Mouse (Mus musculus): ENCODE data around the gene Ccdc92. TPM values are rescaled to one million over a fixed set of nuclear protein-coding genes. Genes with fewer than 3 reads are reported as not detected.

The Ccdc92 gene
- polyA plus RNA-seq, 1 experiment from 2014 or later: 6.1 TPM

GRCm38 (mm10) chr5:124817050-124817449, 45.2 kb downstream of the Ccdc92 start:
- no peaks in the 10 kb centered on the region for H3K27me3 ChIP-seq
- no peak overlapping the region for H3K4me2 ChIP-seq (replicated peaks)
- H3K9ac ChIP-seq: no peak overlapping the region
- WGBS: 82% methylated on average over 15 of the region's 15 CpGs
- H3K27ac ChIP-seq: no peak overlapping the region
- ATAC-seq (ENCODE audit: low FRiP score, low read depth): no peak
- no peak overlapping the region for H3K4me3 ChIP-seq
- H3K36me3 ChIP-seq: no peaks in the 10 kb centered on the region
- peaks cover 6% of the 10 kb centered on the region for H3K4me1 ChIP-seq
- peaks cover 5% of the 10 kb centered on the region; the same call in 1 of the 2 replicates for H3K9me3 ChIP-seq

DNA sequence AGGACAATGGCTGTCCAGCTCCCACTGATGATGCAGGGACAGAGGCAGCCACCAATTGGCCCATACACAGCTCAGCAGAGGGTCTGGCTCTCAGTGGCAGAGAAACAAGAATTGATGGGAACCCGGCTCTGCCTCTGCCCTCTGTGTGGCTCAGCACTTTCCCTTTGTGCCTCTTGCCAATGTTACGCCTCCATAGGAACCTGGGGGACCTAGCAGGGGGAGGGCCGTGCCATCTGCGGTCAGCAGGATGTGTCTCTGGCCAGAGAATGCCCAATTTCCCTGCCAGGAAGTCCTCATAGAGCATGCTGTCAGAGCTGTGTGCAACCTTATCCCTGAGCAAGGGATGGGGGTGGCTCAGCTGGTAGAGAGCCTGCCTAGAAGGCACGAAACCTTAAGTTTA, 47.4 kb downstream of the Ccdc92 start:
- H3K4me2 ChIP-seq (replicated peaks): no peak overlapping the region
- H3K27me3 ChIP-seq: no peaks in the 10 kb centered on the region
- no peaks in the 10 kb centered on the region for H3K4me1 ChIP-seq
- H3K27ac ChIP-seq: no peak overlapping the region
- H3K9me3 ChIP-seq: peaks cover 5% of the 10 kb centered on the region
- WGBS: 69% methylated on average over 5 of the region's 5 CpGs
- no peak for ATAC-seq (ENCODE audit: low FRiP score, low read depth)
- no peak overlapping the region for H3K9ac ChIP-seq
- no peak overlapping the region for H3K4me3 ChIP-seq
- H3K36me3 ChIP-seq: no peaks in the 10 kb centered on the region

- ATAC-seq (ENCODE audit: low FRiP score, low read depth): no peak
- WGBS: 82% methylated on average over 12 of the region's 12 CpGs
- H3K27me3 ChIP-seq: no peaks in the 10 kb centered on the region
These were observed 49.8 kb downstream of the Ccdc92 start for GRCm38 (mm10) chr5:124812466-124812865.

DNA sequence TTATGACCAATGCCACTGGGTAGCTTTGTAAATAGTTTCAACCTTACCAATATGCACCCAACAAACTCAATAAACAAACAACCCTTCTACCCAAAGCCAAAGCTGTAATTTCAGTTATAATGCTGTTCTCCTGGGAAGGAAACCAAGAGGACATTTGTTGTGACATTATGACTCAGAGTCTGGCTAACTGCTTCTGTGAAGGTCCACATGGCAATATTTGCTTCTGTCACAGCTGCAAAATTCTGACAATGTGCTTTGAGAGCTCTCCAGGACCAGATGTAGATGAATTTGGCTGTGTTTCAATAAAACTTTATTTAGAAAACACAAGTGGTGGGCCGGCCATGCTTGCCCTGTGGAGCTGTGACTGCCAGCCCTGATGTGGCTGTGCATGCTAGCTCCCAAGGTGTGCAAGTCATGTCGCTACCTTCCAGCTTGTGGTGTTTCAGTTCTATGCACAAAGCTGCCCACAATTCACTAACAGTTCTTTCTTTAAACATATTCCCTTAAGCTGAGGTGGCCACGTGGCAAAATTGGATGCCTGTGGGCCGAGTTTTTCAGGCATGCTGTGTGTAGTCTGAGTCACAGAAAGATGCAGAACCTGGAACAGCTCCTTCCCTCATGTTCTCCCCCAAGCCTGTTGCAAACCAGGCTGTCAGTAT, 52.4 kb downstream of the Ccdc92 start:
- no peaks in the 10 kb centered on the region for H3K36me3 ChIP-seq
- H3K9ac ChIP-seq: no peak overlapping the region
- no peak overlapping the region for H3K4me2 ChIP-seq (replicated peaks)
- 78% methylated on average over 4 of the region's 4 CpGs for WGBS
- H3K4me3 ChIP-seq: no peak overlapping the region
- ATAC-seq (ENCODE audit: low FRiP score, low read depth): no peak
- H3K27ac ChIP-seq: no peak overlapping the region
- H3K4me1 ChIP-seq: no peaks in the 10 kb centered on the region
- no peaks in the 10 kb centered on the region for H3K27me3 ChIP-seq
- peaks cover 4% of the 10 kb centered on the region; the same call in 1 of the 2 replicates for H3K9me3 ChIP-seq

More at GRCm38 (mm10) chr5:124812466-124812865, 49.8 kb downstream of the Ccdc92 start:
- Histone ChIP-seq H3K36me3 (no peaks in the 10 kb centered on the region), H3K4me2 (replicated peaks) (no peak overlapping the region), H3K4me3 (no peak overlapping the region), H3K9me3 (peaks cover 4% of the 10 kb centered on the region; the same call in 1 of the 2 replicates), H3K27ac (no peak overlapping the region), H3K9ac (no peak overlapping the region), H3K4me1 (no peaks in the 10 kb centered on the region)

GRCm38 (mm10) chr5:124792112-124792511, 70.1 kb downstream of the Ccdc92 start:
- ATAC-seq (ENCODE audit: low FRiP score, low read depth): no peak
- Histone ChIP-seq H3K9ac (no peak overlapping the region), H3K4me3 (no peak overlapping the region), H3K27ac (no peak overlapping the region), H3K36me3 (no peaks in the 10 kb centered on the region), H3K9me3 (peaks cover 3% of the 10 kb centered on the region; the same call in 1 of the 2 replicates), H3K4me1 (no peaks in the 10 kb centered on the region), H3K4me2 (replicated peaks) (no peak overlapping the region), H3K27me3 (no peaks in the 10 kb centered on the region)
- WGBS: 81% methylated on average over 7 of the region's 7 CpGs

DNA sequence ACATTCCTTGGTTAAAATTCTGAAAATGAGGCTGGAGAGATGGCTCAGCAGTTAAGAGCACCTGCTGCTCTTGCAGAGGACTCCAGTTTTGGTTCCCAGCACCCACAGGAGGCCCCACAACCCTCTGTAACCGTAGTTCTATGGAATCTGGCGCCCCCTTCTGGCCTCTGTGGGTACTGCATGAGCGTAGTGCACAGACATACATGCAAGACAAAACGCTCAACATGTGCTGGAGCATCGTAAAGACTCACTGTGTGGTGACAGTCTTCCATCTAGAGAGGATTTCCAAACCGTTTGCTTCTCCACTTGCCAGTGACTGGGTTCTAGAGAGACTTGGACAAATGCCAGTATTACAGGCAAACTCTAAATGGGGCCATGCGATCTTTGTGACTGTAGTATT, 76.6 kb downstream of the Ccdc92 start:
- Histone ChIP-seq H3K36me3 (no peaks in the 10 kb centered on the region), H3K9me3 (peaks cover 11% of the 10 kb centered on the region), H3K4me3 (no peak overlapping the region), H3K4me1 (no peaks in the 10 kb centered on the region), H3K27me3 (no peaks in the 10 kb centered on the region), H3K9ac (no peak overlapping the region), H3K27ac (no peak overlapping the region), H3K4me2 (replicated peaks) (no peak overlapping the region)
- 85% methylated on average over 7 of the region's 7 CpGs for WGBS
- ATAC-seq (ENCODE audit: low FRiP score, low read depth): no peak

Other genes with a start within 250 kb of the Ccdc92 start
- 54.1 and 54.7 TPM in 2 replicates for gene Atp6v0a2, start 233.8 kb downstream of the Ccdc92 start, polyA plus RNA-seq (2015; fragmentation: Nextera tagmentation; extraction: Ambion mirVana)
- 0.11 and 0.40 TPM in 2 replicates for gene Dnah10, start 137.3 kb downstream of the Ccdc92 start, polyA plus RNA-seq (2015; fragmentation: Nextera tagmentation; extraction: Ambion mirVana)
- 102 and 116 TPM in 2 replicates for gene Zfp664, start 267 bp upstream of the Ccdc92 start, polyA plus RNA-seq (2015; fragmentation: Nextera tagmentation; extraction: Ambion mirVana)
- 62.2 and 64.5 TPM in 2 replicates for gene Rflna, start 140.8 kb upstream of the Ccdc92 start, polyA plus RNA-seq (2015; fragmentation: Nextera tagmentation; extraction: Ambion mirVana)